10 mouse cellular contexts compared by ENCODE assay signal in genomic region chr12:117200590-117200989, GRCm38 (mm10).
A peak's percentile ranks its signal among the peaks of the same experiment; 100 is the strongest.
DNase-seq lines count a peak whose midpoint lies in the region; ATAC-seq and TF ChIP-seq lines count a peak whose summit lies in the region.
"Had no signal": no experiment of that assay in that cellular context is flagged by ENCODE, and none has a peak within 500 bp of the region (broad histone marks: within the 10 kb centered on the region; RNA-seq: fewer than 3 reads in every experiment).

No protein-coding gene starts in this region.

- 63% methylated on average over 5 of the region's 5 CpGs for whole genome bisulfite sequencing in forebrain, embryonic 14.5 days
- 52% methylated on average over 5 of the region's 5 CpGs for WGBS in hindbrain, embryonic 12.5 days
- WGBS in thymus, adult 2 months = 88% methylated on average over 5 of the region's 5 CpGs

- peak; percentile 95 for DNase-seq in heart, adult 11 months
- no peak for DNase-seq in heart, postnatal 25 days (ENCODE audit: low spot score)
- peak; percentile 37 for DNase-seq in forebrain, embryonic 14.5 days (ENCODE audit: low spot score)
- no peak for DNase-seq in thymus, postnatal 14 days
- no peak for DNase-seq in frontal cortex, postnatal 10 days (ENCODE audit: low spot score in 2 of 2)
- DNase-seq in thymus, adult 2 months = no peak

- no peak for TF ChIP-seq POLR2A in thymus, adult 2 months (IDR thresholded peaks at IDR 0.05; ENCODE audit: control insufficient read depth, extremely low read depth, insufficient read depth, low read length, poor library complexity)

- no peak overlapping the region for H3K4me3 ChIP-seq in forebrain, embryonic 14.5 days (ENCODE audit: low read depth, low read length)
- no peak overlapping the region for H3K4me3 ChIP-seq in hindbrain, embryonic 12.5 days
- no peak overlapping the region for H3K4me3 ChIP-seq in thymus, adult 2 months (ENCODE audit: control insufficient read depth, insufficient read depth, low read length)
- H3K4me3 ChIP-seq: embryonic facial prominence, embryonic 13.5 days; limb, embryonic 15.5 days had no signal

- intact Hi-C loops in heart, postnatal 25 days (cut with DNase I) = no loop called here

- TF ChIP-seq CTCF in thymus, adult 2 months (IDR thresholded peaks at IDR 0.05; ENCODE audit: borderline replicate concordance, control insufficient read depth, extremely low read depth, insufficient read depth, low read length, poor library complexity) = no peak

- no peaks in the 10 kb centered on the region for H3K27me3 ChIP-seq in forebrain, embryonic 14.5 days (replicated peaks; ENCODE audit: control insufficient read depth, insufficient read depth, low read length)
- H3K27me3 ChIP-seq in hindbrain, embryonic 12.5 days = no peaks in the 10 kb centered on the region
- H3K27me3 ChIP-seq in thymus, adult 2 months (ENCODE audit: control insufficient read depth, insufficient read depth, low read length) = no peaks in the 10 kb centered on the region
- H3K27me3 ChIP-seq: embryonic facial prominence, embryonic 13.5 days; limb, embryonic 15.5 days had no signal

- H3K36me3 ChIP-seq in forebrain, embryonic 14.5 days (ENCODE audit: control insufficient read depth, insufficient read depth, low read length) = no peaks in the 10 kb centered on the region
- no peaks in the 10 kb centered on the region for H3K36me3 ChIP-seq in hindbrain, embryonic 12.5 days
- no peaks in the 10 kb centered on the region for H3K36me3 ChIP-seq in thymus, adult 2 months (ENCODE audit: control insufficient read depth, insufficient read depth, low read length)
- H3K36me3 ChIP-seq: embryonic facial prominence, embryonic 13.5 days; limb, embryonic 15.5 days had no signal

- no peak for ATAC-seq in forebrain, embryonic 14.5 days
- no peak for ATAC-seq in hindbrain, embryonic 12.5 days (ENCODE audit: low FRiP score)
- ATAC-seq in megakaryocyte-erythroid progenitor cell, adult 5-6 weeks (replicated peaks; ENCODE audit: low FRiP score, low TSS enrichment, poor library complexity, severe bottlenecking) = peak; percentile 74

- H3K9me3 ChIP-seq in forebrain, embryonic 14.5 days (replicated peaks; ENCODE audit: control insufficient read depth, low read length) = no peaks in the 10 kb centered on the region
- no peaks in the 10 kb centered on the region for H3K9me3 ChIP-seq in hindbrain, embryonic 12.5 days (replicated peaks)
- H3K9me3 ChIP-seq: embryonic facial prominence, embryonic 13.5 days; limb, embryonic 15.5 days had no signal

- peak overlapping the region; percentile 59 for H3K27ac ChIP-seq in forebrain, embryonic 14.5 days (ENCODE audit: low read depth, low read length)
- peak overlapping the region; percentile 46; the same call in 1 of the 2 replicates for H3K27ac ChIP-seq in hindbrain, embryonic 12.5 days
- no peak overlapping the region for H3K27ac ChIP-seq in thymus, adult 2 months (ENCODE audit: control insufficient read depth, insufficient read depth, low read length)
- H3K27ac ChIP-seq: embryonic facial prominence, embryonic 13.5 days; limb, embryonic 15.5 days had no signal

- peak overlapping the region; percentile 18; the same call in 1 of the 2 replicates for H3K9ac ChIP-seq in forebrain, embryonic 14.5 days (ENCODE audit: low read length)
- peak overlapping the region; percentile 19; the same call in 1 of the 2 replicates for H3K9ac ChIP-seq in hindbrain, embryonic 12.5 days
- H3K9ac ChIP-seq: embryonic facial prominence, embryonic 13.5 days; limb, embryonic 15.5 days had no signal

- peak overlapping the region; percentile 8; the same call in 1 of the 2 replicates for H3K4me2 ChIP-seq in forebrain, embryonic 14.5 days (ENCODE audit: low read length)
- H3K4me2 ChIP-seq in hindbrain, embryonic 12.5 days (replicated peaks) = no peak overlapping the region
- H3K4me2 ChIP-seq: embryonic facial prominence, embryonic 13.5 days; limb, embryonic 15.5 days had no signal

- H3K4me1 ChIP-seq in forebrain, embryonic 14.5 days (ENCODE audit: control insufficient read depth, insufficient read depth, low read length) = peaks cover 60% of the 10 kb centered on the region
- peaks cover 71% of the 10 kb centered on the region for H3K4me1 ChIP-seq in hindbrain, embryonic 12.5 days
- no peaks in the 10 kb centered on the region for H3K4me1 ChIP-seq in thymus, adult 2 months (replicated peaks; ENCODE audit: control insufficient read depth, insufficient read depth, low read length)

Comparison
In these comparisons a context has a peak if more than half of its experiments do, and no peak if none do; other contexts are left out.
1. DNase-seq: peak in heart, adult 11 months (single experiment) and forebrain, embryonic 14.5 days (single experiment); none in heart, postnatal 25 days (single experiment), thymus, postnatal 14 days (single experiment), frontal cortex, postnatal 10 days (0 of 2) and thymus, adult 2 months (single experiment).